Mouse (Mus musculus) heart, postnatal 0 days (tissue): Measurements from ENCODE around the gene Aktip. TPM values are rescaled to one million over a fixed set of nuclear protein-coding genes. Genes with fewer than 3 reads are reported as not detected.

Experiments used
- ATAC-seq: fragments of 200-750 bp; cut with Nextera tagmentation; 2 replicates; pipeline ENCODE4 v1.8.0; 2017; ENCODE audit warnings: low read depth, moderate number of reproducible peaks, moderate library complexity; ENCODE audit not compliant: insufficient read depth
- DNase-seq: peaks from one replicate; pipeline ENCODE4 v3.0.0-alpha.2; 2016; ENCODE audit warnings: low spot score
- H3K27ac ChIP-seq: fragments of 300-500 bp; sonication (generic); 2 replicates; pipeline ENCODE4 v1.5.1; 2014; ENCODE audit warnings: low read depth, mild to moderate bottlenecking
- H3K27me3 ChIP-seq: fragments of 300-500 bp; sonication (generic); 2 replicates; pipeline ENCODE4 v1.6.1; 2014; ENCODE audit warnings: low read length, mixed read lengths; ENCODE audit not compliant: control insufficient read depth, insufficient read depth
- H3K36me3 ChIP-seq: fragments of 300-500 bp; sonication (generic); replicated peaks from 2 replicates; pipeline ENCODE4 v1.6.1; 2014; ENCODE audit warnings: low read length, mixed read lengths; ENCODE audit not compliant: control insufficient read depth, insufficient read depth
- H3K4me1 ChIP-seq: fragments of 300-500 bp; sonication (generic); 2 replicates; pipeline ENCODE4 v1.6.1; 2014; ENCODE audit warnings: antibody characterized with exemption; ENCODE audit not compliant: control insufficient read depth, insufficient read depth
- H3K4me2 ChIP-seq: fragments of 300-500 bp; sonication (generic); 2 replicates; pipeline ENCODE4 v1.6.1; 2014; ENCODE audit warnings: low read depth, mild to moderate bottlenecking, low read length, moderate library complexity
- H3K4me3 ChIP-seq: fragments of 300-500 bp; sonication (generic); 2 replicates; pipeline ENCODE4 v1.5.1; 2014; ENCODE audit warnings: low read depth, low read length
- H3K9ac ChIP-seq: fragments of 300-500 bp; sonication (generic); replicated peaks from 2 replicates; pipeline ENCODE4 v1.6.1; 2014; ENCODE audit warnings: low read depth, low read length, mixed read lengths
- H3K9me3 ChIP-seq: fragments of 300-500 bp; sonication (generic); replicated peaks from 2 replicates; pipeline ENCODE4 v1.6.1; 2016; ENCODE audit warnings: low read length; ENCODE audit not compliant: control insufficient read depth
- CTCF ChIP-seq: IDR thresholded peaks from 2 replicates; pipeline ENCODE4 v1.5.1; 2016; ENCODE audit warnings: antibody characterized with exemption, control low read depth, low read depth
- EP300 ChIP-seq: IDR thresholded peaks from 2 replicates; pipeline ENCODE4 v1.6.1; 2016; ENCODE audit warnings: antibody characterized with exemption, low read depth
- WGBS: fragments of 180-500 bp; shearing (Covaris S2); extraction: QIAGEN DNeasy Blood & Tissue Kit; methylation state at CpG from one replicate; pipeline ENCODE4 v1.1.7; 2014; 5-methylcytosine and 5-hydroxymethylcytosine counted together
- polyA plus RNA-seq: library from polyadenylated mRNA; unstranded; fragments of >200 nt; fragmentation: Nextera tagmentation; extraction: Ambion mirVana; gene quantifications from 2 replicates; pipeline ENCODE4 v1.2.1, GENCODE M21; 2015
- total RNA-seq: library from RNA; depleted of rRNA; stranded (reverse); fragments of >200 nt; gene quantifications from 2 replicates; pipeline ENCODE4 v1.2.3, GENCODE M21; 2014; ENCODE audit warnings: low replicate concordance

Gene Aktip
- total and polyA plus RNA-seq, 2 experiments from 2014 or later = 43.0 to 60.1 TPM

DNA sequence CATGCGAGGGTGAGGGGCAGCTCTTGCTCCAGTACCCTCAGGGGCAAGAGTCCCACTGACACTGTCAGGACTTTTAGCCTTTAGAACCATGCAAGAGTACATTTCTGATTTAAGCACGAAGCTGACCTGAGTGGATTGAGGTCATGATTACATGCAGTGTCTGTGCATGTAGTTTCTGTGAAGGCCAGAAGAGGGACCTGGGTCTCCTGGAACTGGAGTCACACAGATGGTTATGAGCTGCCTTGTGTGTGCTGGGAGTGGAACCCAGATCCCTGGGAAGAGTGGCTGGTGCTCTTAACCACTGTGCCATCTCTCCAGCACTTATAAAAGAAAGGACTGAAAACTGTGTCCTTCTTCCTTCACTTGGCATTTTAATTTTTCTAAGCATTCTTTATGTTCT, 1.4 kb upstream of the Aktip start:
- WGBS = 76% methylated on average over 2 of the region's 2 CpGs
- no peak overlapping the region for H3K4me3 ChIP-seq
- peaks cover 4% of the 10 kb centered on the region; the same call in 1 of the 2 replicates for H3K4me1 ChIP-seq
- H3K4me2 ChIP-seq = no peak overlapping the region
- no peak for TF ChIP-seq CTCF
- no peak for TF ChIP-seq EP300
- no peak overlapping the region for H3K9ac ChIP-seq
- no peaks in the 10 kb centered on the region for H3K27me3 ChIP-seq
- DNase-seq = no peak
- no peaks in the 10 kb centered on the region for H3K36me3 ChIP-seq
- no peak overlapping the region for H3K27ac ChIP-seq
- ATAC-seq = no peak
- H3K9me3 ChIP-seq = no peaks in the 10 kb centered on the region

DNA sequence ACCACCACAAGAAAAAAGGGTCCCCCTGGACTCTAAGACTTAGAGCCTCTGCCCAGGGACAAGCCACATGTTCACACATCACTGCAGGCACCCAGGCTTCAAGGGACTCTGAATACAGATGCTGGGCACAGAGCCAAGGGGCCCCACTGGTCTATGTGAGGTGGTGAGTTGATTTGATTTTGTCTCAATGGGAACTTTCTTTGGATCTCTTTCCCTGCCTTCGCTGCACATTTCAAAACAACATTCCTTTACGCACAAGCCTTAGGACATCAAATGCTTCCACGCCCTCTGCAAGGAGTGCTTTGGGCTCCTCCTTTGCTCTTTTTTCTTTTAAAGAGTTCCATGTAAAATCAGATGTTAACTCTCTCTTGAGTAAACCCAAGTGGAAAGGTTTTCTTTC, 1.7 kb downstream of the Aktip start:
- whole genome bisulfite sequencing = 42% methylated on average over 3 of the region's 3 CpGs

DNA sequence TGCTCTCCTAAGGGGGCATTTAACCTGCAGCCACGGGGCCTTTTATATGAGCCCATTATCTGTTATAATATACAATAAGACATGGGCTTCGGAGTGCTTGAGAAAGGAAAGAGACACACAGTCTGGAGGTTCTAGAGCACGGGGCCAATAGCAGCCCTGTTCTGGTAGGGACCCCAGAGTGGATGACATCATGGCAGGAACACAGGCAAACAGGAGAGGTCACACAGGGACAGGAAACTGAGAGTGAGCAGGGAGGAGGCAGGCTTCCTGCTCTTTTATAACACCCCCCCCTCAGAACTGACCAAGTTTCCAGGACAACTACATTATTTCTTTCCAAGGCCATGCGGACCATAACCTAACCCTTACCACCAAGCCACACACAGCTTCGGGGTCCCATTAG, 2.5 kb downstream of the Aktip start:
- 62% methylated on average over 5 of the region's 5 CpGs for WGBS
- H3K9ac ChIP-seq = no peak overlapping the region
- H3K27me3 ChIP-seq = 0 out of 2 replicates have a peak, but pooled peaks cover 4% of the 10 kb centered on the region
- no peak overlapping the region for H3K4me3 ChIP-seq
- DNase-seq (peak; percentile 9), ATAC-seq (peak; percentile 62)
- H3K27ac ChIP-seq = no peak overlapping the region
- no peak overlapping the region for H3K4me2 ChIP-seq
- H3K9me3 ChIP-seq = no peaks in the 10 kb centered on the region
- H3K4me1 ChIP-seq = peaks cover 4% of the 10 kb centered on the region; the same call in 1 of the 2 replicates
- no peaks in the 10 kb centered on the region for H3K36me3 ChIP-seq
- TF ChIP-seq CTCF = no peak
- TF ChIP-seq EP300 = no peak

More for the DNA sequence above, 1.7 kb downstream of the Aktip start:
- H3K4me3 ChIP-seq = no peak overlapping the region
- H3K9me3 ChIP-seq = no peaks in the 10 kb centered on the region
- TF ChIP-seq EP300 = no peak
- no peak for TF ChIP-seq CTCF
- no peak overlapping the region for H3K9ac ChIP-seq
- ATAC-seq (no peak), DNase-seq (no peak)
- peaks cover 4% of the 10 kb centered on the region; the same call in 1 of the 2 replicates for H3K4me1 ChIP-seq
- H3K4me2 ChIP-seq = no peak overlapping the region
- H3K36me3 ChIP-seq = no peaks in the 10 kb centered on the region
- H3K27ac ChIP-seq = no peak overlapping the region
- 0 out of 2 replicates have a peak, but pooled peaks cover 4% of the 10 kb centered on the region for H3K27me3 ChIP-seq

DNA sequence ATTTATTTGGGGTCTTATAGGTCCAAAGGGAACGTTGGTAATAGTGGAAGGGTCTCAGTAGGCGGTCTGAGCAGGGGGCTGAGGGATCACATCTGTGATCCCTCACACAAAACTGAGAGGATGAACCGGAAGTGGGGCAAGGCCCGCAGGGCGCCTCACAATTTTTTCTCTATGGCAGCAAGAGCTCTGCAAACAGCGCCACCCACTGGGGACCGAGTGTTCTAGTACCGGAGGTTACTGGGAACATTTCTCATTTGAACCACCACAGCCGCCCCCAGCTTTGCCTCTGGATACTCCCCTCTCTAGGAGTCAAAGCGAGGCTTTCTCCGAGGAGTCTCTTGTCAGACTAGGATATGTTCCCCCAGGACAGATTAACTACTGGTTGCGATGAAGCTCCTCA, 3.1 kb downstream of the Aktip start:
- TF ChIP-seq EP300 = no peak
- no peak overlapping the region for H3K4me3 ChIP-seq
- no peak overlapping the region for H3K4me2 ChIP-seq
- ATAC-seq (no peak), DNase-seq (no peak)
- H3K36me3 ChIP-seq = no peaks in the 10 kb centered on the region
- WGBS = 82% methylated on average over 12 of the region's 12 CpGs
- H3K4me1 ChIP-seq = peaks cover 4% of the 10 kb centered on the region; the same call in 1 of the 2 replicates
- no peaks in the 10 kb centered on the region for H3K9me3 ChIP-seq
- H3K27ac ChIP-seq = no peak overlapping the region
- H3K9ac ChIP-seq = no peak overlapping the region
- H3K27me3 ChIP-seq = 0 out of 2 replicates have a peak, but pooled peaks cover 4% of the 10 kb centered on the region

DNA sequence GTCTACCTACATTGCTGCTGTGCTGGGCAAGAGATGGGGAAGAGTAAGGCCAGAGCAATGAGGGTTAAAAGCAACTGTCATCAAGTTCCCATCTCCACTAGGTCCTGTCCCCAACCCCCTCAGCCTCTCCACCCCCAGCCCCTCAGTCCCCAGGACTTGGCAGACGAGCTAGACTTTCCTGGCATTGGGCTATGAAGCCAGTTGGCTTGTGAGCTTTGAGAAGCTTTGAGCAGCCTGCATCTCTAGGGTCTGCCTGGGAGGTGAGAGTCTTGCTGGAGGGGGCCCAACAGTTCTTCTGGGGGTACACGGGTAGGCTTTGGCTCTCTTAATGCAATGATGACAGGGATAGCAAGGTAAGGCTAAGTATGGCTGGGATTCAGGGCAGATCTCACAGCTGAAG, 5.7 kb downstream of the Aktip start:
- TF ChIP-seq CTCF = no peak
- no peak for TF ChIP-seq EP300
- no peaks in the 10 kb centered on the region for H3K36me3 ChIP-seq
- H3K9me3 ChIP-seq = no peaks in the 10 kb centered on the region

DNA sequence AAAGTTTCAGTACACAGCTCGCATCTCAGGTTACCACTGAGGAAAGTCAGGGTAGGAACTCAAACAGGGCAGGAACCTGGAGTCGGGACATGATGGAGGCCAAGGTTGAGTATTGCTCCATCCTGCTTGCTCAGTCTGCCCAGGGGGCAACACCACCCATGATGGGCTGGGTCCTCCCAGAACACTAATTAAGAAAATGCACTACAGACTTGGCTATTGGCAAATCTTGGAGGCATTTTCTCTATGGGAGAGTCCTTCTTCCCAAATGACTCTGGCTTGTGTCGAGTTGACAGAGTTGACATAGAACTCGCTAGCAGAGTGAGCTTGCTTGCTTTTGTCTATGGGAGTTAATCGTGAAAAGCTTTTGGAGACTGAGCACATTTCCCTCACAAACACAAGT, 6.8 kb downstream of the Aktip start:
- H3K4me3 ChIP-seq = no peak overlapping the region
- H3K27ac ChIP-seq = no peak overlapping the region
- peaks cover 20% of the 10 kb centered on the region; the same call in 1 of the 2 replicates for H3K27me3 ChIP-seq
- no peaks in the 10 kb centered on the region for H3K36me3 ChIP-seq
- peaks cover 4% of the 10 kb centered on the region; the same call in 1 of the 2 replicates for H3K4me1 ChIP-seq
- no peaks in the 10 kb centered on the region for H3K9me3 ChIP-seq
- ATAC-seq (no peak), DNase-seq (no peak)
- 72% methylated on average over 5 of the region's 5 CpGs for WGBS
- no peak overlapping the region for H3K9ac ChIP-seq
- no peak for TF ChIP-seq CTCF
- no peak for TF ChIP-seq EP300
- no peak overlapping the region for H3K4me2 ChIP-seq

More for the DNA sequence above, 5.7 kb downstream of the Aktip start:
- H3K27me3 ChIP-seq = peaks cover 15% of the 10 kb centered on the region; the same call in 1 of the 2 replicates
- DNase-seq = no peak
- 74% methylated on average over 2 of the region's 2 CpGs for WGBS
- H3K4me3 ChIP-seq = no peak overlapping the region
- no peak overlapping the region for H3K9ac ChIP-seq
- peaks cover 4% of the 10 kb centered on the region; the same call in 1 of the 2 replicates for H3K4me1 ChIP-seq
- no peak for ATAC-seq
- no peak overlapping the region for H3K4me2 ChIP-seq
- H3K27ac ChIP-seq = no peak overlapping the region
